Mouse (Mus musculus): ENCODE data around the gene Esrrb.

DNA sequence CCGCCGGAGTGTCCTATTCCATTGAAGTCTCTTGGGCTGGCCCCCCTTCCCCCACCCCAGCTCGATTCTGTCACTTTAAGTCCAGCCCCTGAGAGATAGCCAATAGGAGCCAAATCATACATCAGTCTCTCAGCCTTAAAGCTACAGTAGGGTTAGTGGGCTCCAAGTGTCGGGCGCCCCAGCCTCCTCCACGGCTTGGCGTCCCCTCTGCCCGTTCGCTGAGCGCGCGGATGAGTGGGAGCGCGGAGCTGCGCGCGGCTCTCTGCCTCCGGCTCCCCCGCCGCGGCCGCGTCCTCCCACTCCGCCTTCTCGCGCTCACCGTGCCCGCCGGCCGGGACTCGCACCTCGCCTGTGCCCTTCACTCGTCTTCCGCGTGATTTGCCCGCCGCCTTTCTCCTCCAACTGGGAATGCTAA lies 60.6 kb downstream of the Esrrb start:
- TF ChIP-seq CTCF (IDR thresholded peaks at IDR 0.05; ENCODE audit: extremely low read depth, insufficient read length, insufficient replicate concordance, low read depth, low read length) (no peak), POLR2A (IDR thresholded peaks at IDR 0.05; ENCODE audit: low read depth, low read length) (no peak)

Data from small intestine, adult 2 months (tissue).